Mouse (Mus musculus) ES-Bruce4 (cell line): ENCODE data around the gene Itk.

Experiments
- CTCF ChIP-seq: IDR thresholded peaks from one replicate; pipeline ENCODE4 v1.8.1; 2011; ENCODE audit warnings: low read depth, low read length
- EP300 ChIP-seq: IDR thresholded peaks from 2 replicates; pipeline ENCODE4 v1.6.1; 2011; ENCODE audit warnings: low read depth, low read length; ENCODE audit not compliant: insufficient read depth
- POLR2A ChIP-seq: IDR thresholded peaks from one replicate; pipeline ENCODE4 v1.8.1; 2011; ENCODE audit warnings: low read length; ENCODE audit not compliant: insufficient read depth

DNA sequence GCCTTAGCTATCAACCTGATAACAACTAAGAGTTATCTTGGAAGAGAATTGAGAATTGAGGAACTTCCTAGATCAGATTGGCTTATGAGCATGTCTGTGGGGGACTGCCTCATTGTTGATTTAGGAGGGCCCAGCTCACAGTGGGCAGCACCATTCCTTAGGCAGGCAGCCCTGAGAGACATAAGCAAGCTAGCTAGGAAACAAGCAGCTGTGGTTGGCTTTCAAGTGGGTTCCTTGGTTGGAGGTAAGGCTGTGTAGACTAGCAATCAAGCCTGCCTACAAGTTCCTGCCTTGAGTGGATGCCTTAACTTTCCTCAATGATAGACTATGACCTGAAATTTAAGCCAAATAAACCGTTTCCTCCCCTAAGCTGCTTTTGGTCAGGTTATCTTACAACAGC is 30.9 kb downstream of the Itk start:
- no peak for TF ChIP-seq CTCF
- TF ChIP-seq POLR2A, result no peak
- TF ChIP-seq EP300, result no peak
